Mouse (Mus musculus) cerebellum, adult 9-11 months (tissue): ENCODE data around the gene Pon1.

Experiments used
- DNase-seq: peaks from one replicate; pipeline ENCODE4 v3.0.0; 2022

Pon1 gene

DNA sequence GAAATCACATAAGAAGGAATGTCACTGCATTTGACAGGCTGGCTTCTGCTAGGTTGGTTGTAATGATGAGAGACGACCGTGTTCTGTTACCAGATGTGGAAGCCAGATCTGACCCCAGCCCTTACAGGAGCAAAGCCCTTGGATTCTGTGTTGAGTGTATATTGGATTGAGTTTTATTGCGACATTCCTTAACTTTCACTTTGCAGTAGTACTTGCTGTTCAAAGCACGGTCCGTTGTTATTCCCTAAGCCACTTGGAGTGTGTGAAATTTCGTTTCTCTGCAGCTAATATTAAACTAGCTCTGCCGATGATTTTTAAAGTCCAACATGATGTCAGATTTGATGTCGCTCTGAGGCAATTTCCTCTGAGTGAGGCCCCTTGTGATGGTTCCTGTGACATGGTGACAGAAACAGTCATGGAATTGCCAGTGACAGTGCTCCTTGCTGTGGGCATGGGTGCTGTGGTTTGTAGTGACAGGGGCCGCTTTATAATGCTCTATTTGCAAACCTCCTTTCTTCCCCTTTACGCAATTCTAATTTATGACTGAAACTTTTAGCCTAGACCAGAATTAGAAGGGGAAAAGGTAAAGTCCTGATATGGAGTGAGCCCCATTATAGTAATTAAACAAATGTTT is 19.4 kb downstream of the Pon1 start:
- DNase-seq = no peak

DNA sequence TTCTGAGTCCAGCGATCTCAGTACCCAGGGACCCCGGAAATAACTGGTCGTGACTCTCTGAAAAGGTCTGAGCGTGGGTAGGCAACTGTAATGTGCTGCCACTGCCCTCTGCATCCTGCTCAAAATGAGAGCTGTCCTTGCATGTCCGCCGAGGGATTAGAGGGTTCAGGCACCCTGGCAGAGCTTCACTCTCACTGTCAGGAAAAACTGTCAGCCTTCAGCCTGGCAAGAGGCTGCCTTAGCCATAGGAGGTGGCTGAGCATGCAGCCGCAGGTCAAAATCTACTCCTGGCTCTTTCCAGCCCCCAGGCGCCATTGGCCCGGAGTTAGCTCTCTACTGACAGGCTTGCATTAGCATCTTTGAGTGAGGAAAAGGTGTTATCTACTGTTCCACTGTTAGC is 21.2 kb downstream of the Pon1 start:
- DNase-seq = no peak

GRCm38 (mm10) chr6:5171418-5171817 is 22.3 kb downstream of the Pon1 start:
- DNase-seq = no peak

GRCm38 (mm10) chr6:5168158-5168557 is 25.6 kb downstream of the Pon1 start:
- no peak for DNase-seq

- no peak for DNase-seq
These were observed 26.6 kb downstream of the Pon1 start for GRCm38 (mm10) chr6:5167051-5167677.

- no peak for DNase-seq
These were observed 28.9 kb downstream of the Pon1 start for GRCm38 (mm10) chr6:5164855-5165254.

- no peak for DNase-seq
These were observed 30.1 kb downstream of the Pon1 start for GRCm38 (mm10) chr6:5163507-5164144.

DNA sequence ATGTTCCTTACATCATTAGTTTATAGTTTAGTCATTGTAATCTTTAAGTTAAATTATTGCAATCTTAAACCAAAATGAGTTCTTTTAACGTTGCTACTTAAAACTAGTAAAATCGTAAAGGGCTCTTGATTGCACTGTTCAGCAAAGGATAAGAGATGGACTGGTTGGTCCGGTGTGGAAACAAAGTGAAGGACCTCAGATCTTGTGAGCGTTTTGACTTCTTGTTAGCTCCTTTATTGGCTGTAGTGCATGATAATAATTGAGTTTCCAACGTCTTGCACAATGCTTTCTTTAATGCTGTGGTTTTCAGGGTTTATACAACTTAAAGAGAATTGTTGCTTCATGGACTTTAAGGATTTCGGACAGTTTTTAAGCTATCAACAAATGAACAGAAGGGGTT is 31.7 kb downstream of the Pon1 start:
- DNase-seq = no peak

DNA sequence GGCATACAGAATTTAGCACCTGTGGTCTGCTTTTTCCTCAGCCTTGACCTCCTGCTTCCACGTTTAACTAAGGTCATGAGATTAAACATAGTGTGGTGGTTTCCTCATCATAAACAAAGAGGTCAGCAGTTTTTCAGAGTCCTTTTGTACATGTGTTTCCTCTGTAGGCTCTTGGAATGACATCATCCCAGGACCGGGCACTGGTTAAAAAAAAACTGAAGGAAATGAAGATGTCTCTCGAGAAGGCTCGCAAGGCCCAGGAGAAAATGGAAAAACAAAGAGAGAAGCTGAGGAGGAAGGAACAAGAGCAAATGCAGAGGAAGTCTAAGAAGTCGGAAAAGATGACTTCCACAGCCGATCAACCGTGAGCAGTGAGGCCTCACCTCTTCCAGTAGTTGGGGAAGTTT is 34.4 kb downstream of the Pon1 start:
- no peak for DNase-seq

- no peak for DNase-seq
These were observed 37.0 kb downstream of the Pon1 start for GRCm38 (mm10) chr6:5156541-5157425.

GRCm38 (mm10) chr6:5155313-5155927 is 38.3 kb downstream of the Pon1 start:
- DNase-seq = no peak

DNA sequence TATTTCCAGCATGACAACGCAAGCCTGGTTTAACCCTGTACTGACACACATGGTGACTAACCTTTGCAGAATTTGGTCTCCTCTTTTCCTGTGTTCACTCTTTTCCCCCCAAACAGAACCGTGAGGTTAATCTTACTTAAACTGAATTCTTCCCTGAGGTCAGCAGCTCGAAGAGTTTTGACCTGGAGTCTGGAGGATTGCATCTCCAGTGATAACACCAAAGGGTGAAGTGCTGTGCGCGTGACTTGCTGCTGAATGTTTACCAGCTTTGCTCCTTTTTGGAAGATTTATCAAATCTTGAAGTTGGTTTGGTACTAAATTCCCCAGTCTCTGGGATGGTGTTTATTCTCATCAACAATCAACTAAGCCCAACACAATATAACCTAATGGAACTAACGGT is 39.0 kb downstream of the Pon1 start:
- no peak for DNase-seq

- DNase-seq = no peak
These were observed 41.6 kb downstream of the Pon1 start for GRCm38 (mm10) chr6:5152185-5152584.

DNA sequence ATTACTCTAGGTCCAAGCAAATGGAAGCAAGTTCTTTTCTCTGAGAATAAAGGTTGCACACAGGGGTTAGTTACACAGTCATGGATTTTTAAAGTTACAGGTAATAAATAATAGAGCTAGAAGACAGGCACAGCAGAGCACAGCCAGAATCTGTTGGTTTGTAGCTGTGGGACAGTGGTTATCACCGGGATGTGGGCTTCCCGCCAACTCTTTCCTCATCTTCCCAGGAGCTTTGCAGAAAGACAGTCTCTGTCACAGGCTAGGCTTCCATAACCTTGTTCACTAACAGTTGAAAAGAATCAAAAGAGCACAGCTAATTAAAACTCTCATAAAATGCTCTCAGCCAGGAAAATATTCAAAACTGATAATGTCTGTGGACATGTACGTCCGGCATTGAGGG is 42.6 kb downstream of the Pon1 start:
- DNase-seq = no peak

DNA sequence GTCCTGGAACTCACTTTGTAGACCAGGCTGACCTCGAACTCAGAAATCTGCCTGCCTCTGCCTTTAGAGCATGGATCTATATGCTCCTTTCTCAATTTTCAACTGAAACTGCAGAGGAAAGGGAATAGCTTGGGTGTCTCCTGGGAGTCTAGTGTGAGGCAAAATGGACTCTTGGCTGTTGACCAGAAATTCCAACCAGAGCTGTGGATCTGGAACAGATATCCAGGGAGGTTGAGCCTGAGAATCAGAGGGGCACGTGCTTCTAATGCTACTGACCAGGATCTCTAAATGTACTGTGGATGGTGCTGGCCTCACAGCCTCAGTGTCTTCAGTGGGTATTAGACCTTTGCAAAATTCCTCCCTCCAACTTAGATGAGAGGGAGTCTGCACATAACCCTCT is 43.8 kb downstream of the Pon1 start:
- no peak for DNase-seq

DNA sequence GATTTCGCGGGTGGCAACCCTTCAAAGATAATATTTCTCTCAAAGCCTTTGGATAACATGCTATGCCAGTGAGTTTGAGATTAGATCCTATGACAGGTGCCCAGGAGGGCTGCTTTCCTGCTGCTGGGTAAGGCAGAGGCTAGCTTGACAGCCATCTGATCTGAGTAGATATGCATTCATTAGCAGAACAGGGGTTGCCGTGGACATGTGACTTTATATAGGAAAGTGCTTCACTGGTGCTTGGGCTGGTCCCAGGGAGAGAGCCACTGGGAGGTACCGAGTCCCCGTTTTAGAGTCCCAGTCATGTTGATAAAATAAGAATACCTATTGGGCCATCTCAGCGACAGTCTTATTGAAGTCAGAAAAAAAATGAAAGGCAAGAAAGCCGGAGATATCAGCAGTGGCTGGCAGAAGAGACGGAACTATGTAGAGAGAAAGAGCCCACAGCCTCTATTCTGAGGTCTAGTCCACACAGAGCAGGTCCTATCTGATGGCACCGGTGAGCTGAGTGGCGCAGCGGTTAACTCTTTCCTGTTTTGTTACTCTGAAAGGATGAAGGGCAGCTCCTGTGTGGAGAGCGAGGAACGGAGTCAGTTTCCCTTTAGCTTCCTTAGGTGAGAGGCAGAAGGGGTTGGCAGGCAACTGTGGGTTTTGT is 46.1 kb downstream of the Pon1 start:
- DNase-seq = no peak

GRCm38 (mm10) chr6:5139666-5140065 is 54.1 kb downstream of the Pon1 start:
- no peak for DNase-seq

DNA sequence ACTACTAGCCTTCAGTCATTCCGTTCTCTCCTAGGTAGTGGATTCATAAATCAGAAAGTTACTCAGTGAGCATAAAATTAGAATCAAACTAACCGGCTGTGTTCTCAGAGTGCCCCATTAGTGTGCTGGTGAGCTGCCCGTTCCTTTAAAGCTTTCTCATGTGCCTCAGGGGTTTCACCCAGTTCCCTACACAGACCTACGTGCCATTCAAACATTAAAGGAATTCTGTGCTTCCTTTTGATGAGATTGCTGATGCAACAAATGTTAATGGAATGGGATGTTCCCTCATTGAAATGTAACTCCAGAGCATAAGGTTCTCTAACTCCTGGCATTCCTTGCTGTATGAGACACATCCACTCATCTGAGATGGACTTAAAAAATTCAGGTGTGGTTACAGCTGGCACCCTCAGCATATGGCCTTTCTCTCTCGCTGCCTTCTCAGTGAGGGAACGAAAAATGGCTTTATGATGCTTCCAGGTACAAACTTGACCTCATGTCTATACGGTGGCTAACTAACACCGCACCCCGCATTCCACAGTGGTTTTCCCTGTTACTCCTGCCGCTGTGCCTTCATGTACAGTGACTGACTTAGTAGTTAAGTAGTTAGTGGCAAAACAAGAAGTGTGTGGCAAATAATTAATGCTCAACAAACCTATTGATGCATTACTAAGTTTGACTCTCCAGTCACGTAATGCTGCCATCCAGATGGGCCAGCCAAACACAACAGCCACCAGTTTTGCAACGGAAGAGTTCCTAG is 54.7 kb downstream of the Pon1 start:
- no peak for DNase-seq

DNA sequence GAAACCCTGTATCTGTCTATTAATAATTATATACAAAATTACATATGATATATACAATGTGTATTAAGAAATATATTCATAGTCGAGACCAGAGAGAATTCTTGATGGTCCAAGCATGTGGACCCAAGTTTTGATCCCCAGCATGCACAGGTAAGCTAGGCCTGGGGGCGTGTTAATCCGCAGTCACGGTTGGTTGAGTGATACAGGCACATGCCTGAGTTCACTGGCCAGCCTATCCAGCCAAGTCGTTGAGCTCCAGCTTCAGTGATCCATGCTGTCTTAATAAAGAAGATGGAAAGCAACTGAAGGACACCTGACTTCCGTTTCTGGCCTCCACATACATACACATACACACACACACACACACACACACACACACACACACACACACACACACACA is 57.7 kb downstream of the Pon1 start:
- no peak for DNase-seq

GRCm38 (mm10) chr6:5134986-5135385 is 58.8 kb downstream of the Pon1 start:
- DNase-seq = no peak

DNA sequence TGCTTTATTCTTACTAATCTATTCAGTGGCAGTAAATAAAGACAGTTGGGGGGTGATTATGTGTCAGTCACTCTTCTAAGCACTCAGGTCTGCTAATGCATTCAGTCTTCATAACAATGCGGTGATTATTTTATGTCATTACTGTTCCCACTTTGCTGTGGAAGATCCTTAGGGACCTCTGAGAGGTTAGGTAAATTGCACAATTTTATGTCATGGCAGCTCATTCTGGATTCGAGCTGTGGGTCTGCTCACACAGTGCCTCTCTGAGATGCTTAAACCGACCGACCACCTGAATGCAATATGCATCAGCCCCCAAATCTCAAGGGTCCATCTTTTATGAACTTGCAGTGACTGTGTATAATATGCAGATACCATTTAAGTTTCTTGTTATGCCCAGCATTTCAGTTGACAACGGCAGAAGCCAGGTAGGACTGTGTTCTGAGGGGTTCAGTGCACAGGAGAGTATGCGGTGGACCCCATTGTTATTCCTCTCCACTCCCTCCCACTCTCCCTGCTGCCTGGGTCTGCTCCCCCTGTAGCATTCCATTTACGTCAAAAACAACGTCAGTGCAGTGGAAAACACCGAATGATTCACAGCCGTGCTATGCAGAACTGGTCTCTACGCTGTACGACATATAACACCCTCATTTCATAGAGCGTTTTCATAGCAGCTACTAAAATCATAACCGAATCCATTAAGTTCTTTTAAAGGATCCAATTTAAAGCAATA is 64.2 kb downstream of the Pon1 start:
- no peak for DNase-seq
